Mouse (Mus musculus): ENCODE data around the gene Cyp39a1.

GRCm38 (mm10) chr17:43628246-43628645, 39.0 kb upstream of the Cyp39a1 start:
- TF ChIP-seq CTCF (IDR thresholded peaks at IDR 0.05; ENCODE audit: borderline replicate concordance, extremely low read depth, insufficient read depth, insufficient read length): no peak
- no peak for TF ChIP-seq POLR2A (IDR thresholded peaks at IDR 0.05; ENCODE audit: borderline replicate concordance, extremely low read depth, insufficient read depth, insufficient read length, poor library complexity, severe bottlenecking)

Measured in brain, embryonic 14.5 days (tissue).